ENCODE assay signal across 8 mouse cellular contexts in the genomic region with DNA sequence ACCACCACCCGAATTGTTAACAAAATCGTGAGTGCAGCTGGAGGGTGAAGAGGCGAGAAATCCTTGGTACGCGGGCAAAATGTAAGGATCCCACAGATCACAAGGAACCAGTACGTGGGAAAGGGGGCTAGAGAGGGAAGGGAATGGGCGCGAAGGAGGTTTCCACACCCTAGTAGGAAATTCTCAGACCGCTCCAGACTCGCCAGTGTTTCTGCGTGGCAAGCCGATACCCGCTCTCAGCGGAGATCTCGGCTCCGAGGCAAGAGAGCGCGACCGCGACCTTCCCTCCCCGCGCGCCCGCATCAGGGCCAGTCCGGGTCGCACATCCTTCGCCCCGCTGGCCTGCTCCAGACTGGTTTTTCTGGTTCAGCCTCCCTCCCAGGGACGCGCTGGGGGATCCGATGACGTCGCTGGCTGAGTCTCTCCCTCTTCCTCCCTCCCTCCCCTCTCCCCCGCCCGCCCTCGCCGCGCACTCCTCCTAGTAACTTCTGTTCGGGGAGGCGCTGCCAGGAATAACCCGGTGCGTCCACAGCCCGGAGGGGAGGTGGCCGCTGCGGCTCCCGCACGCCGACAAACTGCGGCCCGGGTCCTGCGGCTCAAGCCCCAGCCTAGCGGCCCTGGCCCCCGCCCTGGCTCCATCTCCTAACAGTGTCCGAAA. TPM values are rescaled to one million over a fixed set of nuclear protein-coding genes. Genes with fewer than 3 reads are reported as not detected.
DNase-seq lines count a peak whose midpoint lies in the region; ATAC-seq lines count a peak whose summit lies in the region.

No protein-coding gene starts in this region.

- no peaks in the 10 kb centered on the region for H3K36me3 ChIP-seq in embryonic facial prominence, embryonic 11.5 days (replicated peaks; ENCODE audit: control insufficient read depth, insufficient read depth, low read depth, low read length)
- H3K36me3 ChIP-seq in limb, embryonic 12.5 days: no peaks in the 10 kb centered on the region
- H3K36me3 ChIP-seq in midbrain, embryonic 13.5 days: no peaks in the 10 kb centered on the region

- H3K4me2 ChIP-seq in embryonic facial prominence, embryonic 11.5 days (ENCODE audit: low read depth, low read length): peak overlapping the region; percentile 98
- H3K4me2 ChIP-seq in limb, embryonic 12.5 days: peak overlapping the region; percentile 99
- peak overlapping the region; percentile 96 for H3K4me2 ChIP-seq in midbrain, embryonic 13.5 days (replicated peaks)

- under 1% methylated on average over 54 of the region's 54 CpGs for WGBS in embryonic facial prominence, embryonic 11.5 days
- WGBS in limb, embryonic 12.5 days: under 1% methylated on average over 48 of the region's 54 CpGs
- under 1% methylated on average over 48 of the region's 54 CpGs for WGBS in midbrain, embryonic 13.5 days

- H3K4me1 ChIP-seq in embryonic facial prominence, embryonic 11.5 days (ENCODE audit: control insufficient read depth, insufficient read depth, low read length): peaks cover 4% of the 10 kb centered on the region; the same call in 1 of the 2 replicates
- H3K4me1 ChIP-seq in limb, embryonic 12.5 days (replicated peaks): peaks cover 15% of the 10 kb centered on the region
- H3K4me1 ChIP-seq in midbrain, embryonic 13.5 days (replicated peaks): peaks cover 15% of the 10 kb centered on the region; the same call in 1 of the 2 replicates

- no peaks in the 10 kb centered on the region for H3K27me3 ChIP-seq in embryonic facial prominence, embryonic 11.5 days (ENCODE audit: control insufficient read depth, insufficient read depth, low read length)
- H3K27me3 ChIP-seq in limb, embryonic 12.5 days: peaks cover 42% of the 10 kb centered on the region
- H3K27me3 ChIP-seq in midbrain, embryonic 13.5 days: peaks cover 17% of the 10 kb centered on the region

- peak; percentile 85 for ATAC-seq in embryonic facial prominence, embryonic 11.5 days (replicated peaks; ENCODE audit: insufficient number of reproducible peaks, low FRiP score, low TSS enrichment, low read depth)
- ATAC-seq in limb, embryonic 12.5 days (ENCODE audit: insufficient number of reproducible peaks, insufficient read depth, low FRiP score, low TSS enrichment, low read depth): peak; percentile 58
- peak; percentile 75 for ATAC-seq in midbrain, embryonic 13.5 days

- no peaks in the 10 kb centered on the region for H3K9me3 ChIP-seq in embryonic facial prominence, embryonic 11.5 days (replicated peaks; ENCODE audit: control insufficient read depth, low read length)
- no peaks in the 10 kb centered on the region for H3K9me3 ChIP-seq in limb, embryonic 12.5 days
- no peaks in the 10 kb centered on the region for H3K9me3 ChIP-seq in midbrain, embryonic 13.5 days

- H3K9ac ChIP-seq in embryonic facial prominence, embryonic 11.5 days (replicated peaks; ENCODE audit: low read length): peak overlapping the region; percentile 78
- H3K9ac ChIP-seq in limb, embryonic 12.5 days (replicated peaks): peak overlapping the region; percentile 75
- H3K9ac ChIP-seq in midbrain, embryonic 13.5 days (replicated peaks): peak overlapping the region; percentile 93

- H3K27ac ChIP-seq in embryonic facial prominence, embryonic 11.5 days (replicated peaks; ENCODE audit: low read depth, low read length): peak overlapping the region; percentile 52
- peak overlapping the region; percentile 85 for H3K27ac ChIP-seq in limb, embryonic 12.5 days
- H3K27ac ChIP-seq in midbrain, embryonic 13.5 days: peak overlapping the region; percentile 99

- peak; percentile 94 for DNase-seq in adrenal gland, postnatal 10 days
- DNase-seq in embryonic facial prominence, embryonic 11.5 days (ENCODE audit: low spot score): peak; percentile 87
- peak; percentile 90 for DNase-seq in heart, adult 8-10 months (ENCODE audit: low spot score)
- DNase-seq in kidney, adult 8-10 months: peak; percentile 88 to 91
- DNase-seq in skeletal muscle tissue, adult 2 months (ENCODE audit: low read depth, low spot score): peak; percentile 97
- DNase-seq in yolk sac, embryonic 10.5 days (ENCODE audit: low spot score): peak; percentile 89

- H3K4me3 ChIP-seq in embryonic facial prominence, embryonic 11.5 days (ENCODE audit: low read depth, low read length): peak overlapping the region; percentile 74
- H3K4me3 ChIP-seq in limb, embryonic 12.5 days (replicated peaks): peak overlapping the region; percentile 73
- peak overlapping the region; percentile 84 for H3K4me3 ChIP-seq in midbrain, embryonic 13.5 days (replicated peaks)

RNA-seq across cellular contexts. Expression of gene Hivep2, which starts 0.4 kb away (rescaled TPM):
- 10 to 100 TPM; 20.8 to 32.4 TPM for total RNA-seq in adrenal gland, postnatal 10 days (2021)
- 4.4 and 5.1 TPM in 2 replicates for polyA plus RNA-seq in embryonic facial prominence, embryonic 11.5 days (2014; fragmentation: Nextera tagmentation; extraction: Ambion mirVana)
- 10 to 100 TPM; 20.4 to 25.8 (median 22.1) TPM for total RNA-seq in heart, adult 8-10 months (2022)
- 2.5 and 2.9 TPM in 2 replicates for polyA plus RNA-seq in limb, embryonic 12.5 days (2016; fragmentation: Nextera tagmentation; extraction: Ambion mirVana)
- 6.3 TPM in 2 replicates for polyA plus RNA-seq in midbrain, embryonic 13.5 days (2015; fragmentation: Nextera tagmentation; extraction: Ambion mirVana)

Comparison
In these comparisons a context has a peak if more than half of its experiments do, and no peak if none do; other contexts are left out.
1. Peak in every context shown above with its lines: DNase-seq, ATAC-seq, H3K4me3 ChIP-seq and H3K27ac ChIP-seq.